Mouse (Mus musculus): ENCODE results near the gene Zfp652.
"Not testable (repeated sequence)": the region's sequence is repeated elsewhere in the genome, so short reads cannot be mapped to it uniquely, and the experiment has no call there.

The Zfp652 gene

GRCm38 (mm10) chr11:95712085-95712562, 349 bp upstream of the Zfp652 start:
- DNase-seq (ENCODE audit: low read depth, low spot score) = no peak

GRCm38 (mm10) chr11:95713225-95713810, 845 bp downstream of the Zfp652 start:
- DNase-seq (ENCODE audit: low read depth, low spot score) = no peak

GRCm38 (mm10) chr11:95713811-95714241, 1.4 kb downstream of the Zfp652 start:
- DNase-seq (ENCODE audit: low read depth, low spot score) = no peak

GRCm38 (mm10) chr11:95714411-95714810, 1.9 kb downstream of the Zfp652 start:
- no peak for DNase-seq (ENCODE audit: low read depth, low spot score)

- no peak for DNase-seq (ENCODE audit: low read depth, low spot score)
Observed at GRCm38 (mm10) chr11:95716136-95716535, 3.7 kb downstream of the Zfp652 start.

GRCm38 (mm10) chr11:95719356-95719755, 6.9 kb downstream of the Zfp652 start:
- no peak for DNase-seq (ENCODE audit: low read depth, low spot score)

- no peak for DNase-seq (ENCODE audit: low read depth, low spot score)
Observed at GRCm38 (mm10) chr11:95723287-95723686, 10.8 kb downstream of the Zfp652 start, which contains the start of gene B130006D01Rik. TSS of gene B130006D01Rik (plus strand) at chr11:95723587.

- no peak for DNase-seq (ENCODE audit: low read depth, low spot score)
Observed at GRCm38 (mm10) chr11:95724466-95724865, 12.0 kb downstream of the Zfp652 start.

GRCm38 (mm10) chr11:95726156-95726555, 13.7 kb downstream of the Zfp652 start:
- DNase-seq (ENCODE audit: low read depth, low spot score) = no peak

GRCm38 (mm10) chr11:95727947-95728346, 15.5 kb downstream of the Zfp652 start:
- no peak for DNase-seq (ENCODE audit: low read depth, low spot score)

- no peak for DNase-seq (ENCODE audit: low read depth, low spot score)
Observed at GRCm38 (mm10) chr11:95728916-95729907, 16.7 kb downstream of the Zfp652 start.

GRCm38 (mm10) chr11:95734485-95734884, 22.0 kb downstream of the Zfp652 start:
- DNase-seq (ENCODE audit: low read depth, low spot score) = no peak

GRCm38 (mm10) chr11:95737811-95738210, 25.3 kb downstream of the Zfp652 start:
- DNase-seq (ENCODE audit: low read depth, low spot score) = no peak

- DNase-seq (ENCODE audit: low read depth, low spot score) = no peak
Observed at GRCm38 (mm10) chr11:95744521-95744920, 32.0 kb downstream of the Zfp652 start.

- DNase-seq (ENCODE audit: low read depth, low spot score) = no peak
Observed at GRCm38 (mm10) chr11:95746821-95747220, 34.3 kb downstream of the Zfp652 start.

GRCm38 (mm10) chr11:95748331-95748730, 35.9 kb downstream of the Zfp652 start:
- DNase-seq (ENCODE audit: low read depth, low spot score) = no peak

GRCm38 (mm10) chr11:95749619-95750018, 37.1 kb downstream of the Zfp652 start:
- DNase-seq (ENCODE audit: low read depth, low spot score) = no peak

- peak; percentile 62 for DNase-seq (ENCODE audit: low read depth, low spot score)
Observed at GRCm38 (mm10) chr11:95750995-95751394, 38.5 kb downstream of the Zfp652 start.

GRCm38 (mm10) chr11:95755137-95755536, 42.7 kb downstream of the Zfp652 start:
- not testable (repeated sequence) for DNase-seq (ENCODE audit: low read depth, low spot score)

GRCm38 (mm10) chr11:95760521-95760920, 48.0 kb downstream of the Zfp652 start:
- no peak for DNase-seq (ENCODE audit: low read depth, low spot score)

GRCm38 (mm10) chr11:95762996-95763395, 50.5 kb downstream of the Zfp652 start:
- no peak for DNase-seq (ENCODE audit: low read depth, low spot score)

GRCm38 (mm10) chr11:95764806-95765205, 52.3 kb downstream of the Zfp652 start:
- DNase-seq (ENCODE audit: low read depth, low spot score) = no peak
